In genomic region chr2:35497662-35498196, GRCm38 (mm10) we compare ENCODE assay signal across 18 mouse cellular contexts. TPM values are rescaled to one million over a fixed set of nuclear protein-coding genes. Genes with fewer than 3 reads are reported as not detected.
DNase-seq lines count a peak whose midpoint lies in the region; ATAC-seq and TF ChIP-seq lines count a peak whose summit lies in the region.
"Had no signal": no experiment of that assay in that cellular context is flagged by ENCODE, and none has a peak within 500 bp of the region (broad histone marks: within the 10 kb centered on the region; RNA-seq: fewer than 3 reads in every experiment).

No protein-coding gene starts in this region.

- H3K36me3 ChIP-seq in liver, embryonic 12.5 days, result 0 out of 2 replicates have a peak, but pooled peaks cover 4% of the 10 kb centered on the region
- H3K36me3 ChIP-seq in liver, postnatal 0 days (replicated peaks; ENCODE audit: insufficient read depth, low read length), result no peaks in the 10 kb centered on the region
- no peaks in the 10 kb centered on the region for H3K36me3 ChIP-seq in thymus, adult 2 months (ENCODE audit: control insufficient read depth, insufficient read depth, low read length)
- no peaks in the 10 kb centered on the region for H3K36me3 ChIP-seq in macrophage (ENCODE audit: inconsistent target)
- H3K36me3 ChIP-seq: embryonic facial prominence, embryonic 10.5 days; heart, embryonic 10.5 days; hindbrain, embryonic 13.5 days had no signal

- peaks cover 79% of the 10 kb centered on the region for H3K4me1 ChIP-seq in liver, embryonic 12.5 days
- peaks cover 56% of the 10 kb centered on the region for H3K4me1 ChIP-seq in liver, postnatal 0 days (ENCODE audit: insufficient read depth)
- peaks cover 69% of the 10 kb centered on the region for H3K4me1 ChIP-seq in thymus, adult 2 months (replicated peaks; ENCODE audit: control insufficient read depth, insufficient read depth, low read length)
- H3K4me1 ChIP-seq: hindbrain, embryonic 13.5 days had no signal

- H3K9me3 ChIP-seq in liver, embryonic 12.5 days (replicated peaks), result peaks cover 8% of the 10 kb centered on the region; the same call in 1 of the 2 replicates
- H3K9me3 ChIP-seq in liver, postnatal 0 days (ENCODE audit: low read length), result peaks cover 4% of the 10 kb centered on the region; the same call in 1 of the 2 replicates
- H3K9me3 ChIP-seq: heart, embryonic 10.5 days; hindbrain, embryonic 13.5 days had no signal

- TF ChIP-seq POLR2A in thymus, adult 2 months (IDR thresholded peaks at IDR 0.05; ENCODE audit: control insufficient read depth, extremely low read depth, insufficient read depth, low read length, poor library complexity), result no peak

- H3K4me2 ChIP-seq in liver, embryonic 12.5 days, result no peak overlapping the region
- H3K4me2 ChIP-seq in liver, postnatal 0 days (ENCODE audit: low read depth, low read length), result no peak overlapping the region
- H3K4me2 ChIP-seq: hindbrain, embryonic 13.5 days had no signal

- TF ChIP-seq CTCF in liver, postnatal 0 days (IDR thresholded peaks at IDR 0.05; ENCODE audit: low read depth), result no peak
- no peak for TF ChIP-seq CTCF in thymus, adult 2 months (IDR thresholded peaks at IDR 0.05; ENCODE audit: borderline replicate concordance, control insufficient read depth, extremely low read depth, insufficient read depth, low read length, poor library complexity)

- 46% methylated on average over 2 of the region's 2 CpGs for WGBS in liver, embryonic 12.5 days (ENCODE audit: insufficient replicate concordance)
- 57% methylated on average over 2 of the region's 2 CpGs for WGBS in liver, postnatal 0 days (ENCODE audit: insufficient replicate concordance)
- 15% methylated on average over 2 of the region's 2 CpGs for WGBS in thymus, adult 2 months
- WGBS in macrophage (ENCODE audit: missing documents), result 61% methylated on average over 2 of the region's 2 CpGs

- no peak overlapping the region for H3K9ac ChIP-seq in liver, embryonic 12.5 days
- no peak overlapping the region for H3K9ac ChIP-seq in liver, postnatal 0 days (replicated peaks)
- H3K9ac ChIP-seq: hindbrain, embryonic 13.5 days had no signal

- H3K27me3 ChIP-seq in liver, embryonic 12.5 days (replicated peaks), result no peaks in the 10 kb centered on the region
- H3K27me3 ChIP-seq in liver, postnatal 0 days (ENCODE audit: insufficient read depth, low read length), result no peaks in the 10 kb centered on the region
- no peaks in the 10 kb centered on the region for H3K27me3 ChIP-seq in thymus, adult 2 months (ENCODE audit: control insufficient read depth, insufficient read depth, low read length)
- H3K27me3 ChIP-seq: hindbrain, embryonic 13.5 days had no signal

- DNase-seq in liver, postnatal 0 days, result no peak
- peak; percentile 35 for DNase-seq in thymus, adult 2 months
- DNase-seq in thymus, adult 18-20 months, result no peak
- no peak for DNase-seq in right cerebral cortex, postnatal 14 days
- DNase-seq in ovary, adult 18-20 months (ENCODE audit: low spot score), result no peak
- DNase-seq: adrenal gland, adult 8-10 months; adrenal gland, postnatal 36 days; cerebellum, adult 2 months; cerebellum, postnatal 10 days; gastrocnemius, postnatal 36 days; heart, adult 11 months; heart, postnatal 14 days had no signal

- TF ChIP-seq EP300 in liver, postnatal 0 days (IDR thresholded peaks at IDR 0.05; ENCODE audit: low read depth), result no peak

- no peaks in the 10 kb centered on the region for H3K79me2 ChIP-seq in macrophage (ENCODE audit: inconsistent target)

- no peak for ATAC-seq in liver, embryonic 12.5 days
- ATAC-seq in liver, postnatal 0 days, result no peak
- ATAC-seq: forebrain, embryonic 14.5 days had no signal

- peak overlapping the region; percentile 12; the same call in 1 of the 2 replicates for H3K27ac ChIP-seq in liver, embryonic 12.5 days
- H3K27ac ChIP-seq in liver, postnatal 0 days (ENCODE audit: low read depth), result no peak overlapping the region
- H3K27ac ChIP-seq in thymus, adult 2 months (ENCODE audit: control insufficient read depth, insufficient read depth, low read length), result peak overlapping the region; percentile 58; the same call in 1 of the 2 replicates
- peak overlapping the region; percentile 99 for H3K27ac ChIP-seq in macrophage
- H3K27ac ChIP-seq: embryonic facial prominence, embryonic 10.5 days; hindbrain, embryonic 13.5 days had no signal

- H3K4me3 ChIP-seq in liver, embryonic 12.5 days, result no peak overlapping the region
- no peak overlapping the region for H3K4me3 ChIP-seq in liver, postnatal 0 days (ENCODE audit: low read depth, low read length)
- no peak overlapping the region for H3K4me3 ChIP-seq in thymus, adult 2 months (ENCODE audit: control insufficient read depth, insufficient read depth, low read length)
- no peak overlapping the region for H3K4me3 ChIP-seq in macrophage (ENCODE audit: inconsistent target)
- H3K4me3 ChIP-seq: embryonic facial prominence, embryonic 10.5 days; heart, embryonic 10.5 days; hindbrain, embryonic 13.5 days had no signal

RNA-seq across cellular contexts. Expression of gene Ggta1, which starts 34.7 kb away (rescaled TPM):
- 12.7 and 13.0 TPM in 2 replicates for polyA plus RNA-seq in liver, embryonic 12.5 days (2016; fragmentation: Nextera tagmentation; extraction: Ambion mirVana)
- polyA plus RNA-seq in liver, postnatal 0 days (2015; fragmentation: Nextera tagmentation; extraction: Ambion mirVana), result 5.2 and 6.2 TPM in 2 replicates
- 22.4 and 33.0 TPM in 2 replicates for polyA plus RNA-seq in thymus, adult 2 months (2012; rRNA removed)
- 100 to 1,000 TPM in 6 of 26 experiments, 10 to 100 TPM in 19, 1 to 10 TPM in 1; 9.2 to 143 (median 58.4) TPM for total RNA-seq in macrophage (2018; cell fraction: chromatin; rRNA removed)
- total RNA-seq in macrophage (2018; cell fraction: cytosol; rRNA removed), result 100 to 1,000 TPM in 11 of 26 experiments, 10 to 100 TPM in 15; 40.1 to 135 (median 81.6) TPM
- 100 to 1,000 TPM in 11 of 26 experiments, 10 to 100 TPM in 15; 38.3 to 241 (median 91.4) TPM for total RNA-seq in macrophage (2018; cell fraction: nucleus; rRNA removed)
- polyA plus RNA-seq in macrophage (2018), result 86.0 to 211 TPM (median 135 TPM) in 3 replicates
